Mouse (Mus musculus) left cerebral cortex, postnatal 25 days (tissue): ENCODE results near the gene Rbbp6. TPM values are rescaled to one million over a fixed set of nuclear protein-coding genes. Genes with fewer than 3 reads are reported as not detected.

ENCODE experiments used
- DNase-seq, 2 experiments: peaks; one replicate each; pipeline ENCODE4 v3.0.0; 2022; ENCODE audit warnings: low spot score in 2 of 2, mixed read lengths in 1 of 2
- intact Hi-C: fragments of 180-260 bp; cut with DNase I; formaldehyde crosslinking; loops from one replicate; pipeline ENCODE4 v1.15.1; 2025
- total RNA-seq, 2 experiments: library from RNA; stranded (reverse); gene quantifications; 2 replicates each; pipeline ENCODE4 v1.2.3; 2021

Rbbp6 gene
- total RNA-seq, 2 experiments from 2014 or later, result 61.4 to 71.6 TPM

DNA sequence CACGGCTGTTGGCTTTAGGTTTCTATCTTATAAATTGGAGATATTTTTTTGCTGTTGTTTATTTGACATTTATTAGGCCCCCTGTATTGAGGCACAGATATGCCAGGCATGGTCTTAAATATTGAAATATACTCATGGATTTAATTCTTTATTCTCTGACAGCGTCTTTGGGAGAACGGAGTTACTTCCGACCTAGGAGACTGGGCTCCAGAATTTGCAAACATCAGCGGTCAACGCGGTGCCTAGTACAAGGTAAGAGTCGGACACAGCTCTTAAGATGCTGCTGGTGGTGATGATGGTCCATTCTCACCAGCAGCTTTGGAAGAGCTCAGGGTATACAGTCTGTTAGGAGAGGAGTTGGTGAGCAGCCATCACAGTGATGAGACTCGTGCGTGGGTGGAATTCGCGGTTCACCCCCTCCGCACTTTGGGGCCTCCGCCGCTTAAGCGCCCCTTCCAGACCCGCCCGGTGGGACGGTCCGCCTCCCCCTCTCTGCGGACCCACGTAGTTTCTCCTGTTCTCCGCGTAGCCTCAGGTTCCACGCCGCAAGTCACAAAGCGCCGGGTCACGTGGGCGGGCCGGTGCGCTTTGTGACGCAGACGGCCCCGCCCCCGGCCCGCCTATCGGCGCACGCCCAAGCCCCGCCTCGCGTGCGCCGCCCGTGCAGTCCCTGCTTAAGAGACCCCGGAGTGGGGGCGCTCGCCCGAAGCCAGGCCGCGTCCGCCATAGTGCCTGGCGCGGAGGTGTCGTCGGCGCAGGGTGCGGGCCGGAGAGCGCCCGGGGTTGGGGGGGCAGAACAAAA, 3.9 kb downstream of the Rbbp6 start:
- intact Hi-C loops, result no loop called here
- DNase-seq, result peak; percentile 94 to 95

DNA sequence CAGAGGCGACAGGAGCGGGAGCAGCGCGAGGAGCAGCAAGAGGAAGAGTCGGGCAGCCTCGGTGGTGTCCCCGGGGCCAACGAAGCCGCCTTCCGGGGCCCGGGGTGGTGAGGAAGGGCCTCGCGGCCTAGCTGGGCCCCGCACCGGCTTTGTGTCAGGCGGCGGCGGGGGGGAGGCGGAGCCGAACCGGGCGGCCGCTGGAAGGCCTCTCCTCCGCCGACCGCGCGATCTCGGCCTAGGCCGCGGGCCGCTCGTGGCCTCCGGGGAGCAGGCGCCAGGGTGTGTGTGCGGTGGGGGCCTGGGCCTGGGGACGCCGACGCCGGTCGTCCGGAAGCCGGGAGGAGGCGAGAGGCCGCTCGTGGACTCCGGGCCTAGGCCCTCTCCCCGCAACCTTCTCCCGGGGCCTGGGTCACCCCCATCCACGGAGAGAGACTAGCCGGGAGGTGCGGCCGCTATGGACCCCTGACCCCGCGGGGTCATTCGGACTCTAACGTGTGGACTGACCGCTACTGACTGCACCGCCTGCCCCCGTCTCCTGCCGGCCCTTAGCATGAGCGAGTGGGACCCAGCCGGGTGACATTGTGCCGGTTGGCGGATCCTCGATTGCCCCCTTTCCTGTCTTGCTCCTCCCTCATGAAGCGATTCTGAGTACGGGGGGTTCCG, 4.8 kb downstream of the Rbbp6 start:
- DNase-seq, result peak; percentile 35 to 59
- intact Hi-C loops, result no loop called here

DNA sequence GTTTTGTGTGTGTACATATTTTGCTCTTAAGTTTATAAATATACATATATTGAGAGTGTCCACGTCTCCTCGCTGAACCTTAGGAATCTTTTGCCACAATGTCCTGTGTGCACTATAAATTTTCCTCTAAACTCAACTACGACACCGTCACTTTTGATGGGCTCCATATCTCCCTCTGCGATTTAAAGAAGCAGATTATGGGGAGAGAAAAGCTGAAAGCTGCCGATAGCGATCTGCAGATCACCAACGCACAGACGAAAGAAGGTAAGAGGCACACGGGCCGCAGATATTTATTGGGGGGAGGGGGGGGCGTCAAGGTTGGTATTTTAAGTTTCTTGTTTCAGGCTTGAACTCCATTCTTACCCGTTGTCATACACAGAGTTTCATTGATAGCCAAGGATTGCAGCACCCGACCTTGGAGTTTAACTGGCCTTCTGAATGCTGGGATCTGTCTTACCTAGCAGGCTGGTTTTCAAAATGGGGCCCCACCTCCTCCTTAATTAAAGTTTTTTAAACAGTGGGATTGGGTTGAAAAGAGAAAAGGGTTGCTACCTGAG, 5.5 kb downstream of the Rbbp6 start:
- intact Hi-C loops, result no loop called here
- DNase-seq, result no peak

DNA sequence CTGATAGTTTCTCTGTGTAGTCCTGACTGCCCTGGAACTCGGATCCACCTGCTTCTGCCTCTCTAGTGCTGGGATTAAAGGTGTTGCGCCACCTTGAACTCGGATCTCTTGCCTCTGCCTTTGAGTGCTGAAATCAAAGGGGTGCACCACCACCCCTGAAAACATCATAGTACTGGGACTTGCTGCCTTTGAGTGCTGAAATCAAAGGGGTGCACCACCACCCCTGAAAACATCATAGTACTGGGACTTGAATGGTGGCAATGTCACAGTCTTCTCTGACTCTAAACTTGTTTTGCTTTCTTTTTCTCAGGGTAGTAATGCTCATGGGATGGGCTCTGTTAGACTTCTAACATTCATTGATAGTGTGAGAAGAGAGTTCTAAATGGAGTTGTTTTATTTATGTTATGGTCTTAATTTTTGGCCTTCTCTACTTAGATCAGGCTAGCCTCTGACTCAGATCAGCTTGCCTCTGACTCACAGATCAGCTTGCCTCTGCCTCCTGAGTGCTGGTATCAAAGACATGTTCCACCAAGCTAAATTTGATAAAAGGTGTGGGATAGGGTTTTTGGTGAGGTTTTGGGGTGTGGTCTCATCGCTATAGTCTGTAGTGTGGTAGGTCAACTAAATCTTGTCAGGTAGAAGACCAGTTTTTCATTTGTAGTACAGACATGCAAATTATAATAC, 6.7 kb downstream of the Rbbp6 start:
- intact Hi-C loops, result no loop called here
- no peak for DNase-seq

DNA sequence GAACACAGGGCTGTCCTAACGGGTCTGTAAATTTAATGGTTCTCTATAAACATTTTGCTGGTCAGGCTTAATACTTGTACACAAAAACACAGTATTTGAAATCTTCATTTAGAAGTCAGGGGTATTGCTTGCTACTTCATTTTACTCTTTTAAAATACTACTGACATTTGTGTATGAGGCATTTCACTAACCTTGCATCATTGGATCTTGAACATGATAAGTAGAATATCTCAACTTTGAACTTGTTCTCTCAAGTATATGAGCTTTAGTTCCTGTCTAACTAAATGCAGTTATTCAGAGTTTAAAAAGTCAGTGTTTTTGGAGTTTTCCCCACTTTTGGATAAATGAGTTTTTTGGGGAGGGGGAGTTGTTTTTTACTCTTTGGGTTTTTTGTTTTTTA, 14.0 kb downstream of the Rbbp6 start:
- intact Hi-C loops, result no loop called here
- DNase-seq, result no peak

DNA sequence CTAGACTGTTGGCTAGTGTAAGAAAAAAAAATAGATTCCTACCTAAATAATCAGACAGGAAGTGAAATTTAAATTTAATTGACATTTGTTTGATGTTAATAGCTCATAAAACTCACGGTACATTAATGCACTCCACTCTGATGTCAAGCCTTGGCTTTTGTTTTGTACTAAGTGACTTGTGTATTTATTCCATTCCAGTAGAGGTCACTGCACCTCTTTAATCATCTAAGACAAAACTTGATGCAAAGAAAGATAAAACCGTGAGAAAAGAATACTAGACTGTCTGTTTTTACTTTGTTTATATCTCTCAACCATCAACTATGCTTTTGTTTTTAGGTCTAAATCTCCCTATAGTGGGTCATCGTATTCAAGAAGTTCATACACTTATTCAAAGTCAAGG, 32.7 kb downstream of the Rbbp6 start:
- DNase-seq, result no peak
- intact Hi-C loops, result loop anchor here (5.0 kb wide), 1 partner anchor 174 kb away; no protein-coding TSS in a partner anchor

DNA sequence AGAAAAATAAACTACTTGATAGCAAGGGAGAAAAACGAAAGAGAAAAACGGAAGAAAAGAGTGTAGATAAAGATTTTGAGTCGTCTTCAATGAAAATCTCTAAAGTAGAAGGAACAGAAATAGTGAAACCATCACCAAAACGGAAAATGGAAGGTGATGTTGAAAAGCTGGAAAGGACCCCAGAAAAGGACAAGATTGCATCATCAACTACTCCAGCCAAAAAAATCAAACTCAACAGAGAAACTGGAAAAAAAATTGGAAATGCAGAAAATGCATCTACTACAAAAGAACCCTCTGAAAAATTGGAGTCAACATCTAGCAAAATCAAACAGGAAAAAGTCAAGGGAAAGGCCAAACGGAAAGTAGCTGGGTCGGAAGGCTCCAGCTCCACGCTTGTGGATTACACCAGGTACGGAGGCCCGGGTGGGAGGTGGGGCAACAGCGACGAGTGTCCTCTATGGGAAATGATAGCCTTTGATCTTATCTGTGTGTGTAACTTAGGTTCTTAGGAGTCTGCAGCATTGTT, 34.4 kb downstream of the Rbbp6 start:
- DNase-seq, result no peak
- intact Hi-C loops, result loop anchor here (5.0 kb wide), 1 partner anchor 172 kb away; no protein-coding TSS in a partner anchor

DNA sequence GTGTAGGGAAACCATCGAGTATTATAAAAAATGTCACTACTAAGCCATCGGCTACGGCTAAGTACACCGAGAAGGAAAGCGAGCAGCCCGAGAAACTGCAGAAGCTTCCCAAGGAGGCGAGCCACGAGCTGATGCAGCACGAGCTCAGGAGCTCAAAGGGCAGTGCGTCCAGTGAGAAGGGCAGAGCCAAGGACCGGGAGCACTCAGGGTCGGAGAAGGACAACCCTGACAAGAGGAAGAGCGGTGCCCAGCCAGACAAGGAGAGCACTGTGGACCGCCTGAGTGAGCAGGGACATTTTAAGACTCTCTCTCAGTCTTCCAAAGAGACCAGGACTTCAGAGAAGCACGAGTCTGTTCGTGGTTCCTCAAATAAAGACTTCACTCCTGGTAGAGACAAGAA, 35.3 kb downstream of the Rbbp6 start:
- no peak for DNase-seq
- intact Hi-C loops, result no loop called here

DNA sequence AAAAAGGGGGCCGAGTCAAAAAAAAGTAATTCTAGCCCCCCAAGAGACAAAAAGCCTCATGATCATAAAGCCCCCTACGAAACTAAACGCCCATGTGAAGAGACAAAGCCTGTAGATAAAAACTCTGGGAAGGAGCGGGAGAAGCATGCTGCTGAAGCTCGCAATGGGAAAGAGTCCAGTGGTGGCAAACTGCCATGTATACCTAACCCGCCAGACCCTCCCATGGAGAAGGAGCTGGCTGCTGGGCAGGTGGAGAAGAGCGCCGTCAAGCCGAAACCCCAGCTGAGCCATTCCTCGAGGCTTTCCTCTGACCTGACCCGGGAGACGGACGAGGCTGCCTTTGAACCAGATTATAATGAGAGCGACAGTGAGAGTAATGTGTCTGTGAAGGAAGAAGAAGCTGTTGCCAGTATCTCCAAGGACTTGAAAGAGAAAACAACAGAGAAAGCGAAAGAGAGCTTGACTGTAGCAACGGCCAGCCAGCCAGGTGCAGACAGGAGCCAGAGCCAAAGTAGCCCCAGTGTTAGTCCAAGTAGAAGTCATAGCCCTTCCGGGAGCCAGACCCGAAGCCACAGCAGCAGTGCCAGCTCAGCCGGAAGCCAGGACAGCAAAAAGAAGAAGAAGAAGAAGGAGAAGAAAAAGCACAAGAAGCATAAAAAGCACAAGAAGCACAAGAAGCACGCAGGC, 36.0 kb downstream of the Rbbp6 start:
- intact Hi-C loops, result no loop called here
- peak in 1 of 2 experiments; percentile 9 for DNase-seq

DNA sequence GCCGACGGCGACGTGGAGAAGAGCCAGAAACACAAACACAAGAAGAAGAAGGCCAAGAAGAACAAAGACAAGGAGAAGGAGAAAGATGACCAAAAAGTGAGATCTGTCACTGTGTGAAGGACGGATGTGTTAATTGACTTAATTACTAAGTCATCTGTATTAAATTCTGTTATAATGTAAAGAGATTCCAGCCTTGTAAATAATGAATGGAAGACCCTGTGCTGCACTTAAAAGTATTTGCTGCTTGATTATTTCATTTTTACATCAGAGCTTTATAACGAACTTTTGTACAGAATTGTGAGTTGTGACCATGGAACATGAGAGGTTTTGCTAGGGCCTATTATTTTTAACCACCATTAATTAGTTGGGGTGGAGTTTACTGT, 36.5 kb downstream of the Rbbp6 start:
- intact Hi-C loops, result no loop called here
- DNase-seq, result no peak

DNA sequence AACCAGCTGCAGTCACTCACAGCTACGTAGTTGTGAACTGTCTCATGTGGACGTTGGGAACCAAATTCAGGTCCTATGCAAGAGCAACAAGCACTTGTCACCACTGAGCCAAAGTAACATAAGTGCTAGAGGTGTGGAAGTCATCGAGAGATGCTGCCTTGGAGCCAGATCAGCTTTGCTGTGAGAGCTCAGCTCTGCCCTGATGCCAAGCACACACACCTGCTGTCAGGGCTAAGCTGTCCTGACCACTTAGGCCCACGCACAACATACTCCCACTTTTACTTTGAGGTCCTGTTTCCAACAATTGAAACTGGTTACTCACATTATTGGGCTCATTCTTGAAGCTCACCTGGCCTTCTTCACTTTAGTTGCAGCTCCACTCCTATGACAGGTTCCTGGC, 37.7 kb downstream of the Rbbp6 start:
- intact Hi-C loops, result no loop called here
- no peak for DNase-seq

DNA sequence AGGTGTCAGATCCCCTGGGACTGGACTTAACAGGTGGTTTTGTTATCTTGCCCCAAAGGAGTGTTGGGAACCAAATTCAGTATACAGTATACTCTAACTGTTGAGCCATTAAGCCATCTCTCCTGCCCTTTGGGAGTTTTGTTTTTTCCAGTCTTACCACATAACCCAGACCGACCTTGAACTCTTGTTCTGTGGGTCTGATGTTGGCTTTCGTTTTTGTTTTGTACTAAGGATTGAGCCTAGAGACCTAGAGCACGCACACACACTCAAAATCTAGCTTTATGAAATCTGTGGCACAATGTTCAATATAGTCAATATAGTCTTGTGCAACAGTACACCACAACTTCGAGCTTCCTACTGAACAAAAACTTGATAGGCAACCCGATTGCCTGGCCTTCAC, 39.0 kb downstream of the Rbbp6 start:
- intact Hi-C loops, result no loop called here
- DNase-seq, result no peak

DNA sequence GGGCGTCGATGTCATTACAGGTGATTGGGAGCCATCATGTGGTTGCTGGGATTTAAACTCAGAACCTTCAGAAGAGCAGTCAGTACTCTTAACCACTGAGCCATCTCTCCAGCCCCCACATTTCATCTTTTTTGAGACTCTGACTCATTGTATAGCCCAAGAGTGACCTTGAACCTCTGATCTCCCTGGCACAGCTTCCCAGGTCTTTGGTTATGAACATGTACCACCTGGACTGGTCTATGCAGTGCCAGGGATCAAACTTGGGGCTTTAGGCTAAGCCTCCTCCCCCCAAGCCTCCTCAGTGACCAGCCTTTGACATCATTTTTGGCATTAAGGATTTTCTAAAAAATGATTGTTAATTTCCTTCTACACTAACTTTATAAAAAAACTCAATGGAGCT, 40.8 kb downstream of the Rbbp6 start:
- intact Hi-C loops, result no loop called here
- DNase-seq, result no peak

DNA sequence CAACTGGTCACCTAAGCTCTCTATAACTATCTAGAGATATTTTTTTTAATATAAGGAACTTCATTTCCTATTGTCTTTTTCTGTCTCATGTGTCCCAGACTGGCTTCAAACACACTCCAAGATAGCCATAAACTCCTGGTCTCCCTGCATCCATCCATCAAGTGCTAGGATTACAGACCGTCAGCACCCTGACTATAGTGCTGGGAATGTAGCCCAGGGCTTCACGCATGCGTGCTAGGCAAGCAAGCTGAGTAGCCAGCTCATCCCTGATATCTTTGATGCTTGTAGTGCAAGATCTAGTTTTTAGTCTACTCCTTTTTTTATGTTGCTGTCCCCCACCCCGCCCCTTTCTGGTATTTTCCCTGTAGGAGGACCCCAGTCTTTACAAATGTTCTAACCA, 42.3 kb downstream of the Rbbp6 start:
- DNase-seq, result no peak
- intact Hi-C loops, result no loop called here

DNA sequence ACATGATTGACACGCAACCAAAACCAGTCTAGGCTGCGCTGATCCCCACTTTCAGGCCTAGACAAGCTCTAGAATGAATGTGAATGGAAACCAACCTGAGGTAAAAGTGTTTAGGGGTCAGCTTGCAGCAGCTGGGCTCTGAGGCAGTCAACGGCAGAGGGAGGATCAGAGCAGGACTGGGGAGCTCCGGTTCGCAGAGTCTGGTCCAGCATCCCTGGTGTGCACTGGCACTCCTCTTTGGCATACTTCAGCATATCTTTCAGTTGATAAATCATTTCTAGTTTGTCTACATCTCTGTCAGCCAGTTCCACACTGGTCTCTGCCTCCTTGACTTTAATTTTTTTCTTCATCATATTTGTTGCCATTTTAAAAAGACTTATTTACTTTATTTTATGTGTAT, 48.0 kb downstream of the Rbbp6 start:
- intact Hi-C loops, result no loop called here
- DNase-seq, result no peak

DNA sequence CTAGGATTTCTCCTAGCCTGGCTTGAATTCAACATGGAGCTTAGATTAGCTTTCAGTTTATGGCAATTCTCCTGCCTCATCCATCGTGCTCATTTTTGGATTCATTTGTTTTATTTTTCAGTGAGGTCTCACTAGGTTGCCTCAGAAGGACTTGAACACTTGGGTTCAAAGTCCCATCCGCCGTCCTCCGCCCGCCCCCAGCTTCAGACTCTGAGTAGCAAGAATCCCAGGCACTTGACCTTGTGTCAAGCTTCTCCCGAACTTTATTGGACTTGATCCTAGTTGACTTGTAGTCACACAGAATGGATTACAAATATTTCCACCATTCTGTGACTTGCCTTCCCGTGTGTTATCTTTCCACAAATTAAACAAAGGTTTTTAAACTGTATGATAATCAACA, 49.2 kb downstream of the Rbbp6 start:
- DNase-seq, result no peak
- intact Hi-C loops, result loop anchor here (5.0 kb wide), 2 partner anchors 183 to 453 kb away; no protein-coding TSS in a partner anchor

DNA sequence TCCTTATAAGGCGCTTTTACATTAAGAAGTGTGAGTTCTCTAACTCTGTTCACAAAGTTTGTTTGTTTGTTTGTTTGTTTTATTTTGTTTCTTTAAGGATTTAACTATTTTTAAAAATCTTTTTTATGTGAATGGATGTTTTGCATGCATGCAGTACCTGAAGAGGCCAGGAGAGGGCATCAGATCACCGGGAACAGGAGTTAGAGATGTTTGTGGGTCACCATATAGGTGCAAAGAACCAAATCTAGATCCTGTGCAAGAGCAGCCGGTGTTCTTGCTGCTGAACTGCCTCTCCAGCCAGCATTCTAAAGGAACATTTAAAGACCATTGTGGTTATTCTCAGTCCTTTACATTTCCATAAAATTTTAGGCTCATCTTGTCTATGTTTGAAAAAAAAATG, 52.1 kb downstream of the Rbbp6 start:
- no peak for DNase-seq
- intact Hi-C loops, result loop anchor here (5.0 kb wide), 2 partner anchors 180 to 450 kb away; no protein-coding TSS in a partner anchor

DNA sequence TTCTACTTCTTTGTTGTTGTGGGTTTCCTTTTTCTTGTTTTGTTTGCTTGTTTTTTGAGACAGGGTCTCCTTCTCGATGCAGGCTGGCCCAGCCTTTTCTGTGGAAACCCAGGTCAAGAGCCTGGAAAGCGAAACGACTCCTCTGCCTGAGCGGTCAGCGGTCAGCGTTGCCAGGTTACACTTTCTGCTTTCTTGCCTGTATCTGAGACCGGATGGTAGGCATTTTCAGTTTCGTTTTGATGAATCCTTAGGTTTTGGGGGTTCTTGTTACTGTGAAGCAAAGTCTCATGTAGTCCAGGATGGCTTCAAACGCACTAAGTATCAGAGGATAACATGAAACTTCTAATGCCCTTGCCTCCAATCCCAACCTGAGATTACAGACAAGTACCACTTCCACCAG, 59.6 kb downstream of the Rbbp6 start:
- no peak for DNase-seq
- intact Hi-C loops, result no loop called here

DNA sequence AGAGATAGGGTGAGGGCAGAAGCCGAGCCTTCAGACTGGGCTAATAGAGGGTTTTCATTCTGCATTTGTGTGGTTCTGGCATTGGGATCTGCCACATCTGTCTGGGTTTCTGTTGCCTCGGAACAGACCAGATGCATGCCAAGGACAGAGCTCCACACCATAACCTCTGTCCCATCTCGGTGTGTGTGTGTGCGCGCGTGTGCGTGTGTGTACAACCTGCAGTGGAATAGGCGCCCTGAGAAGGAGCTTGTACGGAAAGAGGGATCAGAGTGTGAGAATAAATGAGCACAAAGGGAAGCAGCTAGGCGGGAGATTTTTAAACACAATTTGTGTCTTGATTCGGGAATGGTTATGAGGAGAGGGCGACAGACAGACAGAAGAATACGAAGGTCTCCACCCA, 64.8 kb downstream of the Rbbp6 start:
- no peak for DNase-seq
- intact Hi-C loops, result loop anchor here (5.0 kb wide), 1 partner anchor 37 kb away; no protein-coding TSS in a partner anchor
